Mouse (Mus musculus) mesoderm, embryonic 11.5 days (tissue): ENCODE measurements around the gene Ppp6r3.

Experiments
- DNase-seq: peaks from one replicate; pipeline ENCODE4 v3.0.0-alpha.2; 2012; ENCODE audit warnings: low read depth, low spot score

Ppp6r3 gene

GRCm38 (mm10) chr19:3528646-3529045 is 46.9 kb downstream of the Ppp6r3 start:
- DNase-seq: no peak

GRCm38 (mm10) chr19:3527531-3527930 is 48.0 kb downstream of the Ppp6r3 start:
- no peak for DNase-seq

GRCm38 (mm10) chr19:3519471-3520169 is 55.9 kb downstream of the Ppp6r3 start:
- DNase-seq: no peak

GRCm38 (mm10) chr19:3497216-3497615 is 78.3 kb downstream of the Ppp6r3 start:
- no peak for DNase-seq

GRCm38 (mm10) chr19:3489826-3490225 is 85.7 kb downstream of the Ppp6r3 start:
- no peak for DNase-seq

GRCm38 (mm10) chr19:3482831-3483230 is 92.7 kb downstream of the Ppp6r3 start:
- no peak for DNase-seq

GRCm38 (mm10) chr19:3480101-3480500 is 95.4 kb downstream of the Ppp6r3 start:
- DNase-seq: no peak

GRCm38 (mm10) chr19:3476996-3477395 is 98.6 kb downstream of the Ppp6r3 start:
- DNase-seq: no peak

GRCm38 (mm10) chr19:3471218-3471617 is 104.3 kb downstream of the Ppp6r3 start:
- DNase-seq: no peak

GRCm38 (mm10) chr19:3467574-3467973 is 108.0 kb downstream of the Ppp6r3 start:
- no peak for DNase-seq

- DNase-seq: no peak
Observed at GRCm38 (mm10) chr19:3459986-3460385, 115.6 kb downstream of the Ppp6r3 start.

GRCm38 (mm10) chr19:3458331-3459099 is 117.0 kb downstream of the Ppp6r3 start:
- DNase-seq: no peak

GRCm38 (mm10) chr19:3457700-3458099 is 117.8 kb downstream of the Ppp6r3 start:
- no peak for DNase-seq

GRCm38 (mm10) chr19:3451649-3452048 is 123.9 kb downstream of the Ppp6r3 start:
- DNase-seq: peak; percentile 10

GRCm38 (mm10) chr19:3451170-3451569 is 124.4 kb downstream of the Ppp6r3 start:
- DNase-seq: peak; percentile 83

GRCm38 (mm10) chr19:3450714-3451113 is 124.8 kb downstream of the Ppp6r3 start:
- no peak for DNase-seq

- no peak for DNase-seq
Observed at GRCm38 (mm10) chr19:3449248-3449647, 126.3 kb downstream of the Ppp6r3 start.

- no peak for DNase-seq
Observed at GRCm38 (mm10) chr19:3447348-3447747, 128.2 kb downstream of the Ppp6r3 start.

- DNase-seq: no peak
Observed at GRCm38 (mm10) chr19:3441092-3441491, 134.5 kb downstream of the Ppp6r3 start.

- DNase-seq: no peak
Observed at GRCm38 (mm10) chr19:3440667-3441066, 134.9 kb downstream of the Ppp6r3 start.

- DNase-seq: no peak
Observed at GRCm38 (mm10) chr19:3437980-3438379, 137.6 kb downstream of the Ppp6r3 start.

- peak; percentile 19 for DNase-seq
Observed at GRCm38 (mm10) chr19:3436840-3437239, 138.7 kb downstream of the Ppp6r3 start.

- no peak for DNase-seq
Observed at GRCm38 (mm10) chr19:3435824-3436223, 139.7 kb downstream of the Ppp6r3 start.
